Comparison of ENCODE assay signal across 8 mouse cellular contexts in the genomic region with DNA sequence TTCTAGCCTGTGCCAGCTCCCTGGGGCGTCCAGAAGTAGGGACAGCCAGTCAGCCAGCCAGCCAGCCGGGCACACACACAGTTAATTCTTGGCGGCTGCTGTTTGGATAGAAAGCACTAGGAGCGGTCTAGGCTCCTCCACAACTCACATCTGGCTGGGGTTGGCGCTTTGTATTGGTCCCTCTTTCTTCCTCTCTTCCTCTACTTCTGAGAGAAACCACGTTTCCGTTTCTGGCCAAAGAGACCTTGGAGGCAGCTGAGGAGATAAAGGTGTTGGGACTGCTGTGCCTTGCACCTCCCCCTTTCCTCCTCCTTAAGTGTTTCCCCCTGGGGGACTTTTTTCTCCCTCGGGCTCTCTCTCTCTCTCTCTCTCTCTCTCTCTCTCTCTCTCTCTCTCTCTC. TPM values are rescaled to one million over a fixed set of nuclear protein-coding genes. Genes with fewer than 3 reads are reported as not detected.
DNase-seq lines count a peak whose midpoint lies in the region; ATAC-seq lines count a peak whose summit lies in the region.

Gene C1qtnf1, plus strand, starts transcription at position 218 of the 400 bp plus-strand sequence.

- peak within 1 kb of the TSS; percentile 26 for H3K4me3 ChIP-seq in forebrain, embryonic 15.5 days
- H3K4me3 ChIP-seq in hindbrain, embryonic 14.5 days (replicated peaks; ENCODE audit: low read length), result peak within 1 kb of the TSS; percentile 7
- H3K4me3 ChIP-seq in midbrain, embryonic 16.5 days (ENCODE audit: low read depth, low read length), result peak within 1 kb of the TSS; percentile 32

- no peak for ATAC-seq in CD4-positive, CD25-positive, alpha-beta regulatory T cell, adult 4 months
- no peak for ATAC-seq in forebrain, embryonic 15.5 days (replicated peaks)
- ATAC-seq in hindbrain, embryonic 14.5 days (ENCODE audit: low FRiP score), result no peak
- no peak for ATAC-seq in midbrain, embryonic 16.5 days

- peaks cover 43% of the 10 kb centered on the region for H3K4me1 ChIP-seq in forebrain, embryonic 15.5 days
- peaks cover 36% of the 10 kb centered on the region for H3K4me1 ChIP-seq in hindbrain, embryonic 14.5 days (replicated peaks; ENCODE audit: control insufficient read depth, insufficient read depth, low read length)
- H3K4me1 ChIP-seq in midbrain, embryonic 16.5 days (ENCODE audit: control insufficient read depth, insufficient read depth, low read length), result peaks cover 25% of the 10 kb centered on the region

- H3K9me3 ChIP-seq in forebrain, embryonic 15.5 days, result no peaks in the 10 kb centered on the region
- no peaks in the 10 kb centered on the region for H3K9me3 ChIP-seq in hindbrain, embryonic 14.5 days (ENCODE audit: control insufficient read depth, low read length)
- H3K9me3 ChIP-seq in midbrain, embryonic 16.5 days (replicated peaks; ENCODE audit: control insufficient read depth, low read length, poor library complexity, severe bottlenecking), result no peaks in the 10 kb centered on the region

- H3K27ac ChIP-seq in forebrain, embryonic 15.5 days (replicated peaks), result peak within 1 kb of the TSS; percentile 57; the same call in 1 of the 2 replicates
- H3K27ac ChIP-seq in hindbrain, embryonic 14.5 days, result peak within 1 kb of the TSS; percentile 28
- 0 out of 2 replicates have a peak within 1 kb of the TSS, but pooled peaks have one; percentile 40 for H3K27ac ChIP-seq in midbrain, embryonic 16.5 days (ENCODE audit: low read length)

- H3K27me3 ChIP-seq in forebrain, embryonic 15.5 days, result no peaks in the 10 kb centered on the region
- no peaks in the 10 kb centered on the region for H3K27me3 ChIP-seq in hindbrain, embryonic 14.5 days (ENCODE audit: control insufficient read depth, insufficient read depth, low read length)
- H3K27me3 ChIP-seq in midbrain, embryonic 16.5 days (ENCODE audit: control insufficient read depth, insufficient read depth, low read depth, low read length), result no peaks in the 10 kb centered on the region; the same call in 1 of the 2 replicates

- peak within 1 kb of the TSS; percentile 33 for H3K4me2 ChIP-seq in forebrain, embryonic 15.5 days (replicated peaks)
- peak within 1 kb of the TSS; percentile 37 for H3K4me2 ChIP-seq in hindbrain, embryonic 14.5 days (replicated peaks)
- H3K4me2 ChIP-seq in midbrain, embryonic 16.5 days (ENCODE audit: low read length), result peak within 1 kb of the TSS; percentile 50

- WGBS in forebrain, embryonic 15.5 days, result 2% methylated on average over 8 of the region's 8 CpGs
- 4% methylated on average over 8 of the region's 8 CpGs for WGBS in hindbrain, embryonic 14.5 days
- 3% methylated on average over 8 of the region's 8 CpGs for WGBS in midbrain, embryonic 16.5 days

- H3K9ac ChIP-seq in forebrain, embryonic 15.5 days (replicated peaks), result peak within 1 kb of the TSS; percentile 38
- H3K9ac ChIP-seq in hindbrain, embryonic 14.5 days, result peak within 1 kb of the TSS; percentile 5
- H3K9ac ChIP-seq in midbrain, embryonic 16.5 days (ENCODE audit: low read depth, low read length), result peak within 1 kb of the TSS; percentile 55

- no peaks in the 10 kb centered on the region for H3K36me3 ChIP-seq in forebrain, embryonic 15.5 days
- H3K36me3 ChIP-seq in hindbrain, embryonic 14.5 days (replicated peaks; ENCODE audit: control insufficient read depth, insufficient read depth), result no peaks in the 10 kb centered on the region
- H3K36me3 ChIP-seq in midbrain, embryonic 16.5 days (ENCODE audit: control insufficient read depth, insufficient read depth, low read length), result no peaks in the 10 kb centered on the region

- DNase-seq in CD4-positive, CD25-positive, alpha-beta regulatory T cell, adult 2 months (ENCODE audit: low read depth, low spot score), result peak; percentile 34
- peak; percentile 58 for DNase-seq in MEL-GATA-1-ER (ENCODE audit: extremely low read depth, low read depth)
- DNase-seq in hindbrain, embryonic 14.5 days (ENCODE audit: low spot score), result peak; percentile 41
- DNase-seq in c-Kit-positive CD71-positive TER-119-positive erythroid progenitor cells, embryonic 14.5 days (ENCODE audit: low spot score), result no peak
- no peak for DNase-seq in layer of hippocampus, postnatal 25 days (ENCODE audit: extremely low spot score in 1 of 2, low spot score in 1 of 2)

RNA-seq across cellular contexts. Expression of gene C1qtnf1, which starts in this region (rescaled TPM):
- polyA plus RNA-seq in CD4-positive, CD25-positive, alpha-beta regulatory T cell, adult 4 months (2017; shearing (Covaris generic)), result not detected
- polyA plus RNA-seq in forebrain, embryonic 15.5 days (2015; fragmentation: Nextera tagmentation; extraction: Ambion mirVana), result 3.2 and 3.4 TPM in 2 replicates
- polyA plus RNA-seq in hindbrain, embryonic 14.5 days (2014; fragmentation: Nextera tagmentation; extraction: Ambion mirVana), result 5.0 and 5.2 TPM in 2 replicates
- polyA plus RNA-seq in midbrain, embryonic 16.5 days (2015; fragmentation: Nextera tagmentation; extraction: Ambion mirVana), result 4.1 and 4.2 TPM in 2 replicates
- total RNA-seq in layer of hippocampus, postnatal 25 days (2021), result 1 to 10 TPM; 2.7 to 3.2 TPM

Comparison
In these comparisons a context has a peak if more than half of its experiments do, and no peak if none do; other contexts are left out.
1. DNase-seq: peak in CD4-positive, CD25-positive, alpha-beta regulatory T cell, adult 2 months (single experiment), MEL-GATA-1-ER (single experiment) and hindbrain, embryonic 14.5 days (single experiment); none in c-Kit-positive CD71-positive TER-119-positive erythroid progenitor cells, embryonic 14.5 days (single experiment) and layer of hippocampus, postnatal 25 days (0 of 2).
2. H3K9ac ChIP-seq: peak in every context shown above with its lines; median percentile 55 in midbrain, embryonic 16.5 days; 38 in forebrain, embryonic 15.5 days; 5 in hindbrain, embryonic 14.5 days.
3. Peak in every context shown above with its lines, with median percentiles within 50 percentile points of each other: H3K27ac ChIP-seq, H3K4me2 ChIP-seq and H3K4me3 ChIP-seq.